Mouse (Mus musculus) thymus, postnatal 10 days (tissue): ENCODE data around the gene Gm45713.
"Not testable (repeated sequence)": the region's sequence is repeated elsewhere in the genome, so short reads cannot be mapped to it uniquely, and the experiment has no call there.

Experiments used
- DNase-seq, 2 experiments: peaks; one replicate each; pipeline ENCODE4 v3.0.0; 2021; ENCODE audit warnings: low spot score in 2 of 2

Gene Gm45713

GRCm38 (mm10) chr7:45141914-45142313 lies 5.9 kb upstream of the Gm45713 start:
- no peak for DNase-seq

- DNase-seq, result peak; percentile 45 to 55
Measured at GRCm38 (mm10) chr7:45141319-45141718, 5.3 kb upstream of the Gm45713 start.

- DNase-seq, result no peak
Measured at GRCm38 (mm10) chr7:45139904-45140723, 4.1 kb upstream of the Gm45713 start.

DNA sequence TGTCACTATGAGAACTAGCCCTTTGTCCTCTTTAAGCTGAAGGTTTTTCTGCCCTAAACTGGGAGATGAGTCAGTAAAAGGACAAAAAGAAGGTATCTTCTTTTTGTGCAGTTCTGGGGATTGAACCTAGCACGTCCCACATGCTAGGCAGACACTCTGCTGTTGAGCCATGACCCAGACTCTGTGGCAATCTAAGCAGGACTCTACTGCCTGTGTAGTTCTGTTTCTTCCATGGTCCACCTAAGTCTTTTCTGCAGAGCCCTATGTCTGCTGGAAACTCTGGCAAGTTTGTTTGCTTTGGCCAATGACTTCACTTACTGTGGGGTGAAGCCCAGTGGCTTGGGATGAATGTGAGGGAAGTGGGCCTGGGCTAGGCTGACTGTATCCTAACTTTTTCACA lies 2.4 kb upstream of the Gm45713 start:
- no peak for DNase-seq

DNA sequence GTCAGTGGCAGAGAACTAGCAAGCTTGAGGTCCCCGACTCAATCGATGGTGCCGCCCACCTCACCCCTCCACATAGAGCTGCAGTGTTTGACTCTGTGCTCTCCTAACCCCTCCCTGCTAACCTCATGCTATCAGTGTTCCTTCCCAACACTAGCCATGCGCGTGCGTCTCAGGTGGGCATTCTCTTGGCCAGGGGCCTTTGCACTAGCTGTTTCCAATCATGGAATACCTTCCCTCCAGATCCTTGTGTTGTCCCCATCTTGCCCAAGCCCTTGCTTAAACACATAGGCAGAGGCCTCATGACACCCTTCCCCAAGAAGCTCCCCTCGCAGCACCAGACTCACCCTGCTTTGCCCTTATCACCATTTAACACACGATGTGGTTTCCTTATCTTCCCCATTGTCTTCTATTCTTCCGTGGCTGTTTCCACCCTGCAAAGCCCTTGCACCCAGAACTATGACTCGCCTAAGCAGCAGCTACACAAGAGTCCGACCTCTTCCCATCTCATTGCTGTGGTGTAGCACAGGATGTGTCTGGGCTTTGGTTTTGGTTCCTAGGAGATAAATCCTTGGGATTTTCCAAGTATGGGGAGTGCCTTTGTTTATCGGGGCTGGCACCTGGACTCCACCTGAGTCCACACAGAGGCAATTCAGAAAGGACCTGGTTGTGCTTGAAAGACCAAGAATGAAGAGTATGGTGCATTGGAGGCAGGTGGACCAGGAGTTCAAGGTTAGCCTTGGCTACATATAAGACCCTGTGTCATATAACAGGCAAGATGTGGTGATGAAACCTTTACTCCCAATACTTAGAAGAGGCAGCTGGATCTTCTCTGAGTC lies 1.4 kb upstream of the Gm45713 start:
- no peak for DNase-seq

GRCm38 (mm10) chr7:45135370-45135769 lies 661 bp downstream of the Gm45713 start:
- DNase-seq, result no peak

- no peak for DNase-seq
Measured at GRCm38 (mm10) chr7:45134544-45135026, 1.4 kb downstream of the Gm45713 start.

DNA sequence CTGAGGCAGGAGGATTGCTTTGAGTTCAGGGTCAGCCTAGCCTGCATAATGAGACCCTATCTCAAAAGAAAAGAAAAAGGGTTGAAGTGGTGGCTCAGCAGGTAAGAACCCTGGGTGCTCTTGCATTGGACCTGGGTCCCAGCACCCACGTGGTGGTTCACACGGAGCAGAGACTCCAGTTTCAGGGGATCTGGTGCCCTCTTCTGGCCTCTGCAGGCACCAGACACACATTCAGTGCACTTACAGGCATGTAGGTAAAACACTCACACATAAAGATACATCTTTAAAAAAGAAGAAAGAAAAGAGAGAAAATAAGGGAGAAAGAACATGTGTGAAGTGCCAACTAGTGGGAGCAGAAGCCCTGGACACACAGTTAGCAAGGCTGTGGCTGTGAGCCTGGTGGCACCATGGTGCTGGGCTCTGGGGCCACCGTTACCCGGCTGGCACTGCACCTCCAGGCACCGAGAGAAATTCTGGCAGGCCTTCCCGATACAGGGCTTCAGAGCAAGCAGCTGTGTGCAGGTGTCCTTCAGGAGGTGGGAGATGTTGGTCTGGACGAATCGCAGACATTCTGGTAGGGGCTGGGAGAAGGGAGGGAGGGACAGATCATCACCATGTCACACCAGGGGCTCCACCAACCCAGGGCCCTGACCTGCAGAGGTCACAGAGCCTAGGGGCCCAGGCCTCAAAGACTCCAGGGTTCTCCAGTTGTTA lies 2.4 kb downstream of the Gm45713 start:
- DNase-seq, result no peak

DNA sequence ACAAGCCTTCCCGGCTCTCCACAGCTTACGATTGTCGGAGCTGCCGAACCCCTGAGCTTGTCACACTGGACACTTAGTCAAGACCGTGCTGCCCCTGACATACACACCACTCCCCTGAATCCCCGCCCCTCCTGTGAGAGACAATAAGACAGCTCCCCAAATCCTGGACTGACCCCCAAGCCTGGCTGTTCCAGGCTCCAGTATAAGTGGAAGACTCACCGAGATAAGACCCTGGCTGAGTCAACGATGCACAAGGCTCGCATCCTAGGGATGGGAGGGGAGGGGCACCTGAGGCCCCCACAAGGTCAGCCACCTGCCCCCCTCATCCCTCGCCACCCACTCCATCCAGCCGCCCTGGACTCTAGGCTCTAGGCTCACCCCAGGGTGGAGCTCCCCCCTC lies 4.2 kb downstream of the Gm45713 start:
- DNase-seq, result no peak

DNA sequence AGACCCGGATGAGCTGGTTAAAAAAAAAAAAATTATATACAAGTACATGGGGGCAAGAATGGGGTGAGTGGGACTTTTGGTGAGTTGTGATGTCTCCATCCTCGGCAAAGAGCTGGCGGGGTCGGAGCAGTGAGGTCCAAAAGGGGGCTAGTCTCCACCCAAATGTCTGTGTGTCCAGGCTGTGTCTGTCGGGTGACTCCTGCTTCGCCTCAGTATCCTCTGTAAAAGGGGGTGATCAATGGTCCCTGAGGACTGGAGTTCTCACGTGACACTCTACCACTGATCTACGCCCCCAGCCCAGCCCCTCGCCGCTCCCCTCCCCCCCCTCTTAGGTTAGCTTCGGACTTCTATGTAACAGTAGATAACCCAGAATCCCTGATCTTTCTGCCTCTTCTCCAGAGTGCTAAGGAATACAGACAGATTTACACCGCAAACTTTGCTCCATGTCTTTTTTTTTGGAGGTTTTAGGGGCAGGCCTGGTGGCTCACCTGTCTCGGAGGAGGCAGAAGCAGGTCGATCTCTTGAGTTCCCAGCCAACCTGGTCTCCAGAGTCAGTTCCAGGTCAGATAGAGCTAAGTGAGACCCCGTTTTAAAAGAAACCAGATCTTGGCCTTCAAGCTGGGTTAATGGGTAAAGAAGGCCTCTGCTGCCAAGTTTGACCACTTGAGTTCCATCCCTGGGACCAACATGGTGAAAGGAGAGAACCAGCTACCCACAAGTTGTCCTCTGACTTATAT lies 6.1 kb downstream of the Gm45713 start:
- no peak for DNase-seq

GRCm38 (mm10) chr7:45129318-45129717 lies 6.7 kb downstream of the Gm45713 start:
- no peak for DNase-seq

GRCm38 (mm10) chr7:45128624-45129246 lies 7.3 kb downstream of the Gm45713 start, which contains the start of gene Rpl13a:
Gene Rpl13a, minus strand, starts transcription at chr7:45128761.
- DNase-seq, result peak; percentile 96 to 98

DNA sequence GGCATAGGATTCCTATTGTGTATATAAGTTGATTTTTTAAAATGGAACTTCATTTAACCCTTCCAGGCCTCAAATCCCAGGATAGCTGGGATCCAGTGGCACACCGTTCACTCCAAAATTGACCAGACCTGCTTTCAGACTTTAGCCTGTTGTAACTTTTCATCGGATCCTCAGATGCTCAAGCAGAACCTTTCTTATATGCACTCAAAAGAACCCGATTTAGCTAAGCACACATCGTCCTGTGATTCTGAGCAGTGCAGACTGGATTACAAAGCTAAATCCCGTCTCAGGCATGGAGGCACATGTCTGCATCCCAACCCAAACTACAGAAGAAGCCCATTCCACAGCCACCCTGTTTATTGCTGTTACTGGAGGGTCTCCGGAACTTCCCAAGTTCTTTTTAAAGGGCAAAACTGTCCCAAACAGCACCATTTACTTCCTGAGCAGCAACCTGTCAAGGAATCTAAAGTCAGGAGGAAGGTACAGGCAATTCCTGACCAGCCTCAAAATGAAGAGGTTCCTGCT lies 8.3 kb downstream of the Gm45713 start:
- no peak for DNase-seq

GRCm38 (mm10) chr7:45126844-45127699 lies 9.0 kb downstream of the Gm45713 start:
- DNase-seq, result no peak

DNA sequence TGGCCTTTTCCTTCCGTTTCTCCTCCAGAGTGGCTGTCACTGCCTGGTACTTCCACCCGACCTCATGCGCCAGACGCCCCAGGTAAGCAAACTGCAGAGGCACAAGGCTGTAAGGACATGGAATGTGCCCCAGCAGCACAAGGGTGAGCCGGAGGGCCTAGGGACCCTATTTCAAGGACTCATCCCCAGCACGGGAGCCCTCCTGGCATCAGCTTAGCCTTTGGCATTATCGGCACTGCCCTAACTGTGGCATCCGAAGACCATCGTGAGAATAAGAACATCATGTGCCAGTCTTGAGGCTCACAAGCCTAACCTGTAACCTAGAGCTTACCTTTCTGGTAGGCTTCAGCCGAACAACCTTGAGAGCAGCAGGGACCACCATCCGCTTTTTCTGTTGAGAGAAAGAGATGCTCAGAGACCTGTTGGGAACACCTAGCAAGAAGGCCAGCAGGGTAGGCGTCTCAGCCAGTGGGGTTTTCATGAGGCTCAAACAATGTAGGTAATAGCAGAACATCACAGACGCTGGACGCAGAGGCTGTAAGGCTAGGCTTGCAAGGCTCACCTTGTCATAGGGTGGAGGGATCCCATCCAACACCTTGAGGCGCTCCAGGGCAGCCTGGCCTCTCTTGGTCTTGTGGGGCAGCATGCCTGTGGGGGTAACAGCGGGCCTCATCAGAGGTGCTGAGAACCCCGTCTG lies 9.7 kb downstream of the Gm45713 start:
- no peak for DNase-seq

- not testable (repeated sequence) for DNase-seq
Measured at GRCm38 (mm10) chr7:45125649-45126048, 10.4 kb downstream of the Gm45713 start.

- DNase-seq, result no peak
Measured at GRCm38 (mm10) chr7:45125144-45125600, 10.9 kb downstream of the Gm45713 start.

- DNase-seq, result peak; percentile 98 to 99
Measured at GRCm38 (mm10) chr7:45124224-45125143, 11.5 kb downstream of the Gm45713 start, which contains the start of gene Rps11. Gene Rps11, minus strand, starts transcription at chr7:45124439.
